8 mouse cellular contexts compared by ENCODE assay signal in genomic region chr17:45555452-45556106, GRCm38 (mm10). TPM values are rescaled to one million over a fixed set of nuclear protein-coding genes. Genes with fewer than 3 reads are reported as not detected.
DNase-seq lines count a peak whose midpoint lies in the region; ATAC-seq lines count a peak whose summit lies in the region.

Nfkbie (plus strand) TSS chr17:45555703.

- 0 out of 2 replicates have a peak, but pooled peaks cover 2% of the 10 kb centered on the region for H3K27me3 ChIP-seq in hindbrain, embryonic 11.5 days (ENCODE audit: control insufficient read depth, insufficient read depth, low read length)

- peak; percentile 96 for DNase-seq in MN1 (ENCODE audit: low spot score)
- DNase-seq in cerebellum, adult 9-11 months: peak; percentile 93
- peak; percentile 80 to 92 for DNase-seq in frontal cortex, adult 2 months (ENCODE audit: extremely low spot score in 1 of 2, low spot score in 1 of 2)
- DNase-seq in hindbrain, embryonic 11.5 days (ENCODE audit: low spot score): peak; percentile 97
- DNase-seq in layer of hippocampus, postnatal 14 days (ENCODE audit: low spot score in 2 of 2): peak; percentile 83 to 90
- peak; percentile 96 for DNase-seq in lung, postnatal 25 days (ENCODE audit: low spot score)
- DNase-seq in retina, adult 2 months (ENCODE audit: low read depth, low spot score): peak; percentile 77
- DNase-seq in thymus, postnatal 36 days: peak; percentile 98 to 99

- peak within 1 kb of the TSS; percentile 91 for H3K4me2 ChIP-seq in hindbrain, embryonic 11.5 days (replicated peaks; ENCODE audit: low read depth, low read length)

- 0 out of 2 replicates have a peak, but pooled peaks cover 2% of the 10 kb centered on the region for H3K4me1 ChIP-seq in hindbrain, embryonic 11.5 days (replicated peaks; ENCODE audit: control insufficient read depth, insufficient read depth, low read length)

- peak within 1 kb of the TSS; percentile 48 for H3K9ac ChIP-seq in hindbrain, embryonic 11.5 days (ENCODE audit: low read depth, low read length)

- H3K4me3 ChIP-seq in hindbrain, embryonic 11.5 days (ENCODE audit: low read depth, low read length): peak within 1 kb of the TSS; percentile 58

- no peaks in the 10 kb centered on the region for H3K9me3 ChIP-seq in hindbrain, embryonic 11.5 days (ENCODE audit: control insufficient read depth, low read length)

- peak; percentile 81 for ATAC-seq in hindbrain, embryonic 11.5 days (ENCODE audit: low FRiP score)

- no peaks in the 10 kb centered on the region for H3K36me3 ChIP-seq in hindbrain, embryonic 11.5 days (ENCODE audit: control insufficient read depth, insufficient read depth, low read length)

- under 1% methylated on average over 43 of the region's 45 CpGs for WGBS in hindbrain, embryonic 11.5 days

- H3K27ac ChIP-seq in hindbrain, embryonic 11.5 days (ENCODE audit: low read depth, low read length): no peak within 1 kb of the TSS

RNA-seq across cellular contexts. Expression of gene Nfkbie, which starts in this region (rescaled TPM):
- polyA plus RNA-seq in frontal cortex, adult 2 months (2012; rRNA removed): 1.8 and 2.0 TPM in 2 replicates
- 5.6 and 9.0 TPM in 2 replicates for polyA plus RNA-seq in hindbrain, embryonic 11.5 days (2014; fragmentation: Nextera tagmentation; extraction: Ambion mirVana)
- total RNA-seq in layer of hippocampus, postnatal 14 days (2021): 1 to 10 TPM; 3.4 to 3.6 TPM
